Mouse (Mus musculus): ENCODE measurements around the gene Prdx2. TPM values are rescaled to one million over a fixed set of nuclear protein-coding genes. Genes with fewer than 3 reads are reported as not detected.

Gene Prdx2
- total RNA-seq, 2 experiments from 2014 or later, result 417 to 431 TPM

GRCm38 (mm10) chr8:84946528-84947240 lies 22.7 kb upstream of the Prdx2 start, which contains the start of gene Rtbdn:
Rtbdn (plus strand) TSS chr8:84946991.
- no peak for DNase-seq (ENCODE audit: low spot score in 2 of 2)

- DNase-seq (ENCODE audit: low spot score in 2 of 2), result no peak
Measured at GRCm38 (mm10) chr8:84947241-84947545, 22.2 kb upstream of the Prdx2 start.

GRCm38 (mm10) chr8:84949753-84950152 lies 19.6 kb upstream of the Prdx2 start:
- DNase-seq (ENCODE audit: low spot score in 2 of 2), result no peak

GRCm38 (mm10) chr8:84952612-84953255 lies 16.7 kb upstream of the Prdx2 start:
- no peak for DNase-seq (ENCODE audit: low spot score in 2 of 2)

GRCm38 (mm10) chr8:84956768-84957167 lies 12.6 kb upstream of the Prdx2 start:
- peak; percentile 49 to 76 for DNase-seq (ENCODE audit: low spot score in 2 of 2)

GRCm38 (mm10) chr8:84959811-84960210 lies 9.6 kb upstream of the Prdx2 start:
- DNase-seq (ENCODE audit: low spot score in 2 of 2), result no peak

GRCm38 (mm10) chr8:84963952-84964351 lies 5.4 kb upstream of the Prdx2 start:
- DNase-seq (ENCODE audit: low spot score in 2 of 2), result no peak

- peak; percentile 84 to 95 for DNase-seq (ENCODE audit: low spot score in 2 of 2)
Measured at GRCm38 (mm10) chr8:84965731-84966291, 3.6 kb upstream of the Prdx2 start.

GRCm38 (mm10) chr8:84966603-84967002 lies 2.8 kb upstream of the Prdx2 start:
- DNase-seq (ENCODE audit: low spot score in 2 of 2), result no peak

- no peak for DNase-seq (ENCODE audit: low spot score in 2 of 2)
Measured at GRCm38 (mm10) chr8:84967532-84968304, 1.7 kb upstream of the Prdx2 start.

GRCm38 (mm10) chr8:84968650-84969049 lies 737 bp upstream of the Prdx2 start:
- no peak for DNase-seq (ENCODE audit: low spot score in 2 of 2)

GRCm38 (mm10) chr8:84970135-84970790 lies 876 bp downstream of the Prdx2 start:
- DNase-seq (ENCODE audit: low spot score in 2 of 2), result no peak

GRCm38 (mm10) chr8:84970913-84971312 lies 1.5 kb downstream of the Prdx2 start:
- DNase-seq (ENCODE audit: low spot score in 2 of 2), result no peak

GRCm38 (mm10) chr8:84973079-84973478 lies 3.7 kb downstream of the Prdx2 start:
- no peak for DNase-seq (ENCODE audit: low spot score in 2 of 2)

GRCm38 (mm10) chr8:84973803-84974542 lies 4.6 kb downstream of the Prdx2 start:
- peak in 1 of 2 experiments; percentile 79 for DNase-seq (ENCODE audit: low spot score in 2 of 2)

- DNase-seq (ENCODE audit: low spot score in 2 of 2), result no peak
Measured at GRCm38 (mm10) chr8:84974543-84975142, 5.3 kb downstream of the Prdx2 start.

GRCm38 (mm10) chr8:84975434-84975833 lies 6.0 kb downstream of the Prdx2 start:
- DNase-seq (ENCODE audit: low spot score in 2 of 2), result peak in 1 of 2 experiments; percentile 74

- peak; percentile 94 to 97 for DNase-seq (ENCODE audit: low spot score in 2 of 2)
Measured at GRCm38 (mm10) chr8:84976031-84976762, 6.8 kb downstream of the Prdx2 start.

- no peak for DNase-seq (ENCODE audit: low spot score in 2 of 2)
Measured at GRCm38 (mm10) chr8:84976763-84977434, 7.5 kb downstream of the Prdx2 start.

Data from layer of hippocampus, postnatal 14 days (tissue).